Mouse (Mus musculus): ENCODE measurements around the gene Olfr108. TPM values are rescaled to one million over a fixed set of nuclear protein-coding genes. Genes with fewer than 3 reads are reported as not detected.

Olfr108 gene
- total RNA-seq (2022): not detected

- DNase-seq: no peak
Measured at GRCm38 (mm10) chr17:37445180-37445579, at the start of gene Olfr108. Gene Olfr108 (plus strand): TSS chr17:37445480.

- no peak for DNase-seq
Measured at GRCm38 (mm10) chr17:37398926-37399325, 46.4 kb upstream of the Olfr108 start, which contains the start of gene Olfr107. Gene Olfr107 (plus strand): TSS chr17:37399226.

- no peak for DNase-seq
Measured at GRCm38 (mm10) chr17:37413380-37413779, 31.9 kb upstream of the Olfr108 start.

- DNase-seq: no peak
Measured at GRCm38 (mm10) chr17:37458616-37459015, 13.3 kb downstream of the Olfr108 start, which contains the start of gene Olfr109. Gene Olfr109 (plus strand): TSS chr17:37458916.

- no peak for DNase-seq
Measured at GRCm38 (mm10) chr17:37483452-37483851, 38.2 kb downstream of the Olfr108 start, which contains the start of gene H2-M2. Gene H2-M2 (minus strand): TSS chr17:37483552.

GRCm38 (mm10) chr17:37491930-37492518, 46.7 kb downstream of the Olfr108 start, which contains the start of gene Olfr110:
Gene Olfr110 (plus strand): TSS chr17:37492468.
- no peak for DNase-seq

Other genes starting within 250 kb of the Olfr108 start
- gene Olfr94, start 244.5 kb upstream of the Olfr108 start, total RNA-seq (2022): not detected
- not detected for gene Olfr95, start 232.4 kb upstream of the Olfr108 start, total RNA-seq (2022)
- not detected for gene Olfr96, start 225.3 kb upstream of the Olfr108 start, total RNA-seq (2022)
- gene Olfr97, start 208.2 kb upstream of the Olfr108 start, total RNA-seq (2022): not detected
- gene Olfr98, start 181.7 kb upstream of the Olfr108 start, total RNA-seq (2022): not detected
- gene H2-M3, start 175.3 kb upstream of the Olfr108 start, total RNA-seq (2022): 1 to 10 TPM; 5.5 to 8.0 (median 6.8) TPM
- not detected for gene Olfr99, start 162.0 kb upstream of the Olfr108 start, total RNA-seq (2022)
- gene Olfr101, start 141.2 kb upstream of the Olfr108 start, total RNA-seq (2022): not detected
- not detected for gene Olfr102, start 128.4 kb upstream of the Olfr108 start, total RNA-seq (2022)
- not detected for gene Olfr103, start 105.8 kb upstream of the Olfr108 start, total RNA-seq (2022)
- not detected for gene Olfr104-ps, start 85.9 kb upstream of the Olfr108 start, total RNA-seq (2022)
- not detected for gene Olfr105-ps, start 66.4 kb upstream of the Olfr108 start, total RNA-seq (2022)
- gene Olfr106-ps, start 55.1 kb upstream of the Olfr108 start, total RNA-seq (2022): not detected
- not detected for gene Olfr107, start 46.3 kb upstream of the Olfr108 start, total RNA-seq (2022)
- gene Olfr109, start 13.4 kb downstream of the Olfr108 start, total RNA-seq (2022): not detected
- 1 to 10 TPM; 1.6 to 7.5 (median 3.9) TPM for gene H2-M2, start 38.1 kb downstream of the Olfr108 start, total RNA-seq (2022)
- under 1 TPM in 1 of 4 experiments, not detected in 3; 0.30 TPM for gene Olfr110, start 47.0 kb downstream of the Olfr108 start, total RNA-seq (2022)
- gene Olfr111, start 62.5 kb downstream of the Olfr108 start, total RNA-seq (2022): 1 to 10 TPM in 1 of 4 experiments, under 1 TPM in 3; 0.21 to 1.4 (median 0.56) TPM
- not detected for gene Olfr112, start 124.0 kb downstream of the Olfr108 start, total RNA-seq (2022)
- gene Olfr113, start 132.2 kb downstream of the Olfr108 start, total RNA-seq (2022): not detected
- not detected for gene Olfr114, start 147.3 kb downstream of the Olfr108 start, total RNA-seq (2022)
- not detected for gene Olfr115, start 181.6 kb downstream of the Olfr108 start, total RNA-seq (2022)
- gene Olfr116, start 181.7 kb downstream of the Olfr108 start, total RNA-seq (2022): not detected
- gene Olfr117, start 218.3 kb downstream of the Olfr108 start, total RNA-seq (2022): not detected
- not detected for gene Olfr118, start 221.5 kb downstream of the Olfr108 start, total RNA-seq (2022)